ENCODE assay signal across 19 mouse cellular contexts in the genomic region with DNA sequence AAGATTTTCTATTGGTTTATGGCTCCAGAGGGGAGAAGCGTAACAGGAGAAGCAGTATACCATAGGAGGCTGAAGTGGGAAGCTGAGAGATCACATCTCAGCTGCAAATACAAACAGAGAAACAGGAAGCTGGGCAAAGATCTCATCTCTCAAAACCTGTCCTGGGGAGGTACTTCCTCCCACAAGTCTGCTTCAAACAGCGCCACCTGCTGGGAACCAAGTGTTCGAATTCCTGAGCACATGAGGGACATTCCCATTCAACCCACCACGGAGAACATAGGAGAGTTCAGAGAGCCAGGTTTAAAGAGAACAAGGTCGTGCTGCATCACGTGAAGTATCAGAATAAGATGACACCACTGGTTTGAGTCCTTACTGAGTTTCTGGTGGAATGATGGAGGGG. TPM values are rescaled to one million over a fixed set of nuclear protein-coding genes. Genes with fewer than 3 reads are reported as not detected.
DNase-seq lines count a peak whose midpoint lies in the region; ATAC-seq and TF ChIP-seq lines count a peak whose summit lies in the region.
"Had no signal": no experiment of that assay in that cellular context is flagged by ENCODE, and none has a peak within 500 bp of the region (broad histone marks: within the 10 kb centered on the region; RNA-seq: fewer than 3 reads in every experiment).

No protein-coding gene starts in this region.

- H3K4me3 ChIP-seq in kidney, adult 2 months (ENCODE audit: insufficient read depth, low read depth, low read length): no peak overlapping the region
- no peak overlapping the region for H3K4me3 ChIP-seq in kidney, embryonic 16.5 days (ENCODE audit: low read length)
- H3K4me3 ChIP-seq in testis, adult 2 months (ENCODE audit: control insufficient read depth, low read depth, low read length): no peak overlapping the region
- H3K4me3 ChIP-seq in limb, embryonic 10.5 days: no peak overlapping the region
- H3K4me3 ChIP-seq: forebrain, embryonic 15.5 days; gastrocnemius, adult 2 months; lung, embryonic 15.5 days; neural tube, embryonic 12.5 days had no signal

- H3K9me3 ChIP-seq in kidney, embryonic 16.5 days (ENCODE audit: low read length): peaks cover 3% of the 10 kb centered on the region; the same call in 1 of the 2 replicates
- no peaks in the 10 kb centered on the region; the same call in 1 of the 2 replicates for H3K9me3 ChIP-seq in limb, embryonic 10.5 days (replicated peaks)
- H3K9me3 ChIP-seq: forebrain, embryonic 15.5 days; lung, embryonic 15.5 days; neural tube, embryonic 12.5 days had no signal

- H3K36me3 ChIP-seq in kidney, adult 2 months (ENCODE audit: control insufficient read depth, insufficient read depth, low read length): no peaks in the 10 kb centered on the region
- H3K36me3 ChIP-seq in kidney, embryonic 16.5 days (ENCODE audit: insufficient read depth, low read length): no peaks in the 10 kb centered on the region
- no peaks in the 10 kb centered on the region for H3K36me3 ChIP-seq in testis, adult 2 months (ENCODE audit: control insufficient read depth, insufficient read depth, low read length)
- H3K36me3 ChIP-seq in limb, embryonic 10.5 days: no peaks in the 10 kb centered on the region
- H3K36me3 ChIP-seq: forebrain, embryonic 15.5 days; lung, embryonic 15.5 days; neural tube, embryonic 12.5 days had no signal

- H3K27me3 ChIP-seq in kidney, adult 2 months (replicated peaks; ENCODE audit: control insufficient read depth, insufficient read depth, low read length): no peaks in the 10 kb centered on the region
- no peaks in the 10 kb centered on the region for H3K27me3 ChIP-seq in kidney, embryonic 16.5 days (ENCODE audit: insufficient read depth, low read length)
- H3K27me3 ChIP-seq in testis, adult 2 months (ENCODE audit: control insufficient read depth, insufficient read depth, low read length): no peaks in the 10 kb centered on the region
- H3K27me3 ChIP-seq in limb, embryonic 10.5 days (ENCODE audit: low read depth, poor library complexity, severe bottlenecking): no peaks in the 10 kb centered on the region
- H3K27me3 ChIP-seq: forebrain, embryonic 15.5 days; lung, embryonic 15.5 days; neural tube, embryonic 12.5 days had no signal

- H3K4me1 ChIP-seq in kidney, adult 2 months (ENCODE audit: control insufficient read depth, insufficient read depth, low read length): no peaks in the 10 kb centered on the region; the same call in 1 of the 2 replicates
- H3K4me1 ChIP-seq in kidney, embryonic 16.5 days (ENCODE audit: insufficient read depth, low read length): peaks cover 13% of the 10 kb centered on the region
- peaks cover 14% of the 10 kb centered on the region for H3K4me1 ChIP-seq in testis, adult 2 months (ENCODE audit: control insufficient read depth, insufficient read depth, low read length)
- H3K4me1 ChIP-seq in limb, embryonic 10.5 days: peaks cover 10% of the 10 kb centered on the region

- WGBS in kidney, adult 2 months: 82% methylated on average over 6 of the region's 6 CpGs
- 84% methylated on average over 6 of the region's 6 CpGs for WGBS in kidney, embryonic 16.5 days
- 76% methylated on average over 6 of the region's 6 CpGs for WGBS in limb, embryonic 10.5 days

- intact Hi-C loops in gastrocnemius, postnatal 36 days (cut with DNase I): no loop called here

- ATAC-seq in kidney, embryonic 16.5 days (ENCODE audit: low FRiP score, low TSS enrichment): no peak
- ATAC-seq: forebrain, embryonic 15.5 days had no signal

- no peak overlapping the region for H3K4me2 ChIP-seq in kidney, embryonic 16.5 days (replicated peaks; ENCODE audit: low read depth, low read length)
- H3K4me2 ChIP-seq: forebrain, embryonic 15.5 days; hindbrain, embryonic 14.5 days; lung, embryonic 15.5 days; neural tube, embryonic 12.5 days had no signal

- no peak overlapping the region for H3K9ac ChIP-seq in kidney, embryonic 16.5 days (replicated peaks; ENCODE audit: low read length)
- H3K9ac ChIP-seq: forebrain, embryonic 15.5 days; hindbrain, embryonic 14.5 days; lung, embryonic 15.5 days; neural tube, embryonic 12.5 days had no signal

- TF ChIP-seq CTCF in kidney, adult 2 months (conservative IDR thresholded peaks at IDR 0.05; ENCODE audit: insufficient read depth, insufficient read length, low read depth, low read length): 0 out of 2 replicates have a peak, but pooled peaks have one; percentile 9
- TF ChIP-seq CTCF in testis, adult 2 months (IDR thresholded peaks at IDR 0.05; ENCODE audit: control insufficient read depth, insufficient read depth, insufficient replicate concordance, low read depth, low read length): 0 out of 2 replicates have a peak, but pooled peaks have one; percentile 17

- DNase-seq in kidney, adult 2 months: no peak
- no peak for DNase-seq in testis, postnatal 14 days (ENCODE audit: low spot score)
- DNase-seq in NIH3T3 (ENCODE audit: low read depth): peak; percentile 35
- no peak for DNase-seq in limb, embryonic 10.5 days (ENCODE audit: low spot score)
- DNase-seq in gastrocnemius, postnatal 36 days: no peak
- DNase-seq: adrenal gland, postnatal 25 days; cerebellum, adult 9-11 months; gastrocnemius, adult 2 months; heart, postnatal 10 days; kidney, adult 18-20 months; right cerebral cortex, postnatal 25 days; thymus, postnatal 25 days had no signal

- no peak for TF ChIP-seq POLR2A in kidney, adult 2 months (IDR thresholded peaks at IDR 0.05; ENCODE audit: low read depth, low read length)
- no peak for TF ChIP-seq POLR2A in testis, adult 2 months (IDR thresholded peaks at IDR 0.05; ENCODE audit: control insufficient read depth, low read depth, low read length)

- no peak overlapping the region for H3K27ac ChIP-seq in kidney, adult 2 months (ENCODE audit: insufficient read depth, low read depth, low read length)
- no peak overlapping the region for H3K27ac ChIP-seq in kidney, embryonic 16.5 days (ENCODE audit: low read length)
- H3K27ac ChIP-seq in testis, adult 2 months (ENCODE audit: control insufficient read depth, insufficient read depth, low read depth, low read length): no peak overlapping the region
- H3K27ac ChIP-seq in limb, embryonic 10.5 days: no peak overlapping the region
- H3K27ac ChIP-seq: forebrain, embryonic 15.5 days; gastrocnemius, adult 2 months; hindbrain, embryonic 14.5 days; lung, embryonic 15.5 days; neural tube, embryonic 12.5 days had no signal

RNA-seq across cellular contexts. Expression of a gene that starts 4.1 kb away (rescaled TPM):
- 33.0 and 54.3 TPM in 2 replicates for polyA plus RNA-seq in kidney, adult 2 months (2012; rRNA removed)
- 108 and 115 TPM in 2 replicates for polyA plus RNA-seq in kidney, embryonic 16.5 days (2015; fragmentation: Nextera tagmentation; extraction: Ambion mirVana)
- 41.3 and 50.0 TPM in 2 replicates for polyA plus RNA-seq in testis, adult 2 months (2012; rRNA removed)
- polyA plus RNA-seq in limb, embryonic 10.5 days (2016; fragmentation: Nextera tagmentation; extraction: Ambion mirVana): 166 and 214 TPM in 2 replicates
- total RNA-seq in gastrocnemius, postnatal 36 days (2021): 10 to 100 TPM; 18.8 to 22.9 TPM

RNA-seq across cellular contexts. Expression of a gene that starts 13.9 kb away (rescaled TPM):
- polyA plus RNA-seq in kidney, adult 2 months (2012; rRNA removed): 31.1 and 34.8 TPM in 2 replicates
- 15.2 and 16.2 TPM in 2 replicates for polyA plus RNA-seq in kidney, embryonic 16.5 days (2015; fragmentation: Nextera tagmentation; extraction: Ambion mirVana)
- polyA plus RNA-seq in testis, adult 2 months (2012; rRNA removed): 462 and 482 TPM in 2 replicates
- 13.4 and 21.0 TPM in 2 replicates for polyA plus RNA-seq in limb, embryonic 10.5 days (2016; fragmentation: Nextera tagmentation; extraction: Ambion mirVana)
- total RNA-seq in gastrocnemius, postnatal 36 days (2021): 10 to 100 TPM; 82.4 to 90.6 TPM

RNA-seq across cellular contexts. Expression of a gene that starts 36.1 kb away (rescaled TPM):
- polyA plus RNA-seq in kidney, adult 2 months (2012; rRNA removed): not detected in 2 replicates
- polyA plus RNA-seq in kidney, embryonic 16.5 days (2015; fragmentation: Nextera tagmentation; extraction: Ambion mirVana): not detected in 2 replicates
- polyA plus RNA-seq in testis, adult 2 months (2012; rRNA removed): 0.04 and 0.05 TPM in 2 replicates
- 0.01 TPM in 1 of 2 replicates, not detected in the other for polyA plus RNA-seq in limb, embryonic 10.5 days (2016; fragmentation: Nextera tagmentation; extraction: Ambion mirVana)
- not detected for total RNA-seq in gastrocnemius, postnatal 36 days (2021)
- total RNA-seq: adrenal gland, postnatal 25 days; gastrocnemius, adult 2 months; heart, postnatal 10 days had no signal
- polyA plus RNA-seq: limb, embryonic 14.5 days had no signal

Comparison
In these comparisons a context has a peak if more than half of its experiments do, and no peak if none do; other contexts are left out.
1. RNA of a gene that starts 13.9 kb away (polyA plus RNA-seq): 462 to 482 TPM in testis, adult 2 months; 31.1 to 34.8 TPM in kidney, adult 2 months, 13.4 to 21.0 TPM in limb, embryonic 10.5 days and 15.2 to 16.2 TPM in kidney, embryonic 16.5 days; every median in the first group is over 10 times any median in the second.